In genomic region chr5:123019336-123020016, GRCm38 (mm10) we compare ENCODE assay signal across 8 mouse cellular contexts. TPM values are rescaled to one million over a fixed set of nuclear protein-coding genes. Genes with fewer than 3 reads are reported as not detected.
A peak's percentile ranks its signal among the peaks of the same experiment; 100 is the strongest.
DNase-seq lines count a peak whose midpoint lies in the region; ATAC-seq and TF ChIP-seq lines count a peak whose summit lies in the region.

No protein-coding gene starts in this region.

- peak; percentile 97 for DNase-seq in 416B (ENCODE audit: low read depth)
- DNase-seq in brain, embryonic 18.5 days (ENCODE audit: low read depth, low spot score): peak; percentile 50
- DNase-seq in lung, postnatal 0 days (ENCODE audit: low spot score): peak; percentile 81
- DNase-seq in adrenal gland, postnatal 14 days: no peak
- DNase-seq in spleen, postnatal 4 days (ENCODE audit: low spot score in 2 of 2): no peak
- DNase-seq in retina, postnatal 1 day: no peak

- H3K4me3 ChIP-seq in heart, embryonic 15.5 days: peak overlapping the region; percentile 9; the same call in 1 of the 2 replicates
- no peak overlapping the region for H3K4me3 ChIP-seq in lung, postnatal 0 days (ENCODE audit: low read depth, low read length)

- 31% methylated on average over 10 of the region's 10 CpGs for WGBS in heart, embryonic 15.5 days
- WGBS in lung, postnatal 0 days: 23% methylated on average over 10 of the region's 10 CpGs

- H3K4me1 ChIP-seq in heart, embryonic 15.5 days (replicated peaks): peaks cover 58% of the 10 kb centered on the region
- H3K4me1 ChIP-seq in lung, postnatal 0 days (ENCODE audit: insufficient read depth, low read depth, low read length): peaks cover 20% of the 10 kb centered on the region

- ATAC-seq in heart, embryonic 15.5 days (replicated peaks; ENCODE audit: insufficient number of reproducible peaks, insufficient read depth, low FRiP score, low read depth): no peak
- no peak for ATAC-seq in lung, postnatal 0 days
- no peak for ATAC-seq in monocyte, adult 5-6 weeks (replicated peaks; ENCODE audit: insufficient number of reproducible peaks, low FRiP score, low TSS enrichment, poor library complexity, severe bottlenecking)

- H3K9me3 ChIP-seq in heart, embryonic 15.5 days (replicated peaks): no peaks in the 10 kb centered on the region
- H3K9me3 ChIP-seq in lung, postnatal 0 days (ENCODE audit: low read length): no peaks in the 10 kb centered on the region

- no peak; the same call in 1 of the 2 replicates for TF ChIP-seq EP300 in lung, postnatal 0 days (IDR thresholded peaks at IDR 0.05)

- H3K27me3 ChIP-seq in heart, embryonic 15.5 days: no peaks in the 10 kb centered on the region
- no peaks in the 10 kb centered on the region for H3K27me3 ChIP-seq in lung, postnatal 0 days (replicated peaks; ENCODE audit: insufficient read depth, low read length)

- no peak for TF ChIP-seq CTCF in lung, postnatal 0 days (IDR thresholded peaks at IDR 0.05)

- H3K9ac ChIP-seq in heart, embryonic 15.5 days: peak overlapping the region; percentile 32
- H3K9ac ChIP-seq in lung, postnatal 0 days (replicated peaks; ENCODE audit: low read depth): no peak overlapping the region

- H3K36me3 ChIP-seq in heart, embryonic 15.5 days: 0 out of 2 replicates have a peak, but pooled peaks cover 3% of the 10 kb centered on the region
- H3K36me3 ChIP-seq in lung, postnatal 0 days (ENCODE audit: insufficient read depth, low read length): no peaks in the 10 kb centered on the region

- peak overlapping the region; percentile 41 for H3K4me2 ChIP-seq in heart, embryonic 15.5 days
- peak overlapping the region; percentile 30 for H3K4me2 ChIP-seq in lung, postnatal 0 days (replicated peaks; ENCODE audit: low read depth, low read length)

- peak overlapping the region; percentile 82 for H3K27ac ChIP-seq in heart, embryonic 15.5 days
- H3K27ac ChIP-seq in lung, postnatal 0 days (ENCODE audit: low read length): peak overlapping the region; percentile 60

RNA-seq across cellular contexts. Expression of gene Orai1, which starts 4.6 kb away (rescaled TPM):
- 17.3 and 19.0 TPM in 2 replicates for polyA plus RNA-seq in heart, embryonic 15.5 days (2015; fragmentation: Nextera tagmentation; extraction: Ambion mirVana)
- polyA plus RNA-seq in lung, postnatal 0 days (2015; fragmentation: Nextera tagmentation; extraction: Ambion mirVana): 54.7 and 55.2 TPM in 2 replicates
- total RNA-seq in adrenal gland, postnatal 14 days (2021): 11.7 and 13.4 TPM in 2 replicates
- 14.6 to 21.8 TPM (median 17.2 TPM) in 3 replicates for total RNA-seq in monocyte, adult 5-6 weeks (2017)

RNA-seq across cellular contexts. Expression of gene Morn3, which starts 27.3 kb away (rescaled TPM):
- not detected in 2 replicates for polyA plus RNA-seq in heart, embryonic 15.5 days (2015; fragmentation: Nextera tagmentation; extraction: Ambion mirVana)
- polyA plus RNA-seq in lung, postnatal 0 days (2015; fragmentation: Nextera tagmentation; extraction: Ambion mirVana): 5.3 and 8.3 TPM in 2 replicates
- not detected in 2 replicates for total RNA-seq in adrenal gland, postnatal 14 days (2021)
- total RNA-seq in monocyte, adult 5-6 weeks (2017): not detected in 3 replicates

RNA-seq across cellular contexts. Expression of gene Kdm2b, which starts 29.9 kb away (rescaled TPM):
- 23.9 and 29.0 TPM in 2 replicates for polyA plus RNA-seq in heart, embryonic 15.5 days (2015; fragmentation: Nextera tagmentation; extraction: Ambion mirVana)
- polyA plus RNA-seq in lung, postnatal 0 days (2015; fragmentation: Nextera tagmentation; extraction: Ambion mirVana): 12.2 and 13.7 TPM in 2 replicates
- total RNA-seq in adrenal gland, postnatal 14 days (2021): 20.5 and 24.7 TPM in 2 replicates
- total RNA-seq in monocyte, adult 5-6 weeks (2017): 24.1 to 26.8 TPM (median 25.5 TPM) in 3 replicates

RNA-seq across cellular contexts. Expression of gene Tmem120b, which starts 48.7 kb away (rescaled TPM):
- polyA plus RNA-seq in heart, embryonic 15.5 days (2015; fragmentation: Nextera tagmentation; extraction: Ambion mirVana): 11.3 and 13.0 TPM in 2 replicates
- 11.9 and 12.2 TPM in 2 replicates for polyA plus RNA-seq in lung, postnatal 0 days (2015; fragmentation: Nextera tagmentation; extraction: Ambion mirVana)
- 17.7 and 19.2 TPM in 2 replicates for total RNA-seq in adrenal gland, postnatal 14 days (2021)
- 0.67 to 3.5 TPM (median 2.0 TPM) in 3 replicates for total RNA-seq in monocyte, adult 5-6 weeks (2017)

Comparison
In these comparisons a context has a peak if more than half of its experiments do, and no peak if none do; other contexts are left out.
1. DNase-seq: peak in 416B (single experiment), brain, embryonic 18.5 days (single experiment) and lung, postnatal 0 days (single experiment); none in adrenal gland, postnatal 14 days (single experiment), spleen, postnatal 4 days (0 of 2) and retina, postnatal 1 day (single experiment).